Mouse (Mus musculus) forebrain, embryonic 10.5 days (tissue): Measurements from ENCODE around the gene Rab27a. TPM values are rescaled to one million over a fixed set of nuclear protein-coding genes. Genes with fewer than 3 reads are reported as not detected.

ENCODE experiments used
- DNase-seq: peaks from one replicate; pipeline ENCODE4 v3.0.0-alpha.2; 2017; ENCODE audit warnings: low spot score; ENCODE audit errors: extremely low spot score
- H3K27ac ChIP-seq: fragments of 300-500 bp; sonication (generic); 2 replicates; pipeline ENCODE4 v1.5.1; 2016; ENCODE audit warnings: mild to moderate bottlenecking
- H3K27me3 ChIP-seq: fragments of 300-500 bp; sonication (generic); 2 replicates; pipeline ENCODE4 v1.6.1; 2016; ENCODE audit warnings: mild to moderate bottlenecking; ENCODE audit not compliant: poor library complexity, severe bottlenecking
- H3K36me3 ChIP-seq: fragments of 300-500 bp; sonication (generic); replicated peaks from 2 replicates; pipeline ENCODE4 v1.6.1; 2016; ENCODE audit warnings: mild to moderate bottlenecking, moderate library complexity
- H3K4me1 ChIP-seq: fragments of 300-500 bp; sonication (generic); 2 replicates; pipeline ENCODE4 v1.6.1; 2016
- H3K4me3 ChIP-seq: fragments of 300-500 bp; sonication (generic); 2 replicates; pipeline ENCODE4 v1.5.1; 2016; ENCODE audit warnings: mild to moderate bottlenecking, moderate library complexity
- H3K9me3 ChIP-seq: fragments of 300-500 bp; sonication (generic); 2 replicates; pipeline ENCODE4 v1.6.1; 2016; ENCODE audit warnings: mild to moderate bottlenecking, moderate library complexity
- WGBS: fragments of 180-500 bp; shearing (Covaris S2); methylation state at CpG from one replicate; pipeline ENCODE4 v1.1.7; 2016; 5-methylcytosine and 5-hydroxymethylcytosine counted together
- microRNA-seq: library from miRNA; unstranded; fragments of <30 nt; microRNA quantifications from one replicate; pipeline ENCODE4, GENCODE M21; 2017
- polyA plus RNA-seq: library from polyadenylated mRNA; unstranded; fragments of >200 nt; fragmentation: Nextera tagmentation; extraction: Ambion mirVana; gene quantifications from 2 replicates; pipeline ENCODE4 v1.2.1, GENCODE M21; 2016

The Rab27a gene
- polyA plus RNA-seq, 1 experiment from 2014 or later, result 3.4 TPM

- H3K27ac ChIP-seq, result no peak overlapping the region
- H3K4me1 ChIP-seq, result no peaks in the 10 kb centered on the region
- 78% methylated on average over 11 of the region's 11 CpGs for WGBS
- H3K36me3 ChIP-seq, result 0 out of 2 replicates have a peak, but pooled peaks cover 3% of the 10 kb centered on the region
- H3K4me3 ChIP-seq, result no peak overlapping the region
- no peak for DNase-seq
- no peaks in the 10 kb centered on the region for H3K27me3 ChIP-seq
- H3K9me3 ChIP-seq, result no peaks in the 10 kb centered on the region
Observed at GRCm38 (mm10) chr9:73137341-73137886, 92.8 kb downstream of the Rab27a start.

Small RNA genes lying within 50 kb of the gene (microRNA-seq; reads per million reads assigned to microRNA genes)
- not detected for gene Gm27353

Other genes with a start within 250 kb of the Rab27a start
- 10.1 and 11.5 TPM in 2 replicates for gene Prtg, start 238.0 kb upstream of the Rab27a start, polyA plus RNA-seq
- 5.2 and 5.5 TPM in 2 replicates for gene Pygo1, start 119.2 kb upstream of the Rab27a start, polyA plus RNA-seq
- gene Dyx1c1, start 86.1 kb upstream of the Rab27a start, polyA plus RNA-seq, result 1.5 and 1.8 TPM in 2 replicates
- gene Gm44503, start 86.0 kb upstream of the Rab27a start, polyA plus RNA-seq, result not detected in 2 replicates
- gene Ccpg1os, start 59.5 kb upstream of the Rab27a start, polyA plus RNA-seq, result 15.4 and 18.7 TPM in 2 replicates
- gene Ccpg1, start 59.4 kb upstream of the Rab27a start, polyA plus RNA-seq, result 15.5 and 15.9 TPM in 2 replicates
- gene Pigb, start 4.5 kb upstream of the Rab27a start, polyA plus RNA-seq, result 14.9 and 15.4 TPM in 2 replicates
- not detected in 2 replicates for gene Khdc3, start 57.0 kb downstream of the Rab27a start, polyA plus RNA-seq
- not detected in 2 replicates for gene Gm20509, start 57.6 kb downstream of the Rab27a start, polyA plus RNA-seq
- gene Rsl24d1, start 68.6 kb downstream of the Rab27a start, polyA plus RNA-seq, result 157 and 160 TPM in 2 replicates